Mouse (Mus musculus) telencephalon, adult 2 months (tissue): Measurements from ENCODE around the gene Wbp1.

Experiments
- DNase-seq: peaks from one replicate; pipeline ENCODE4 v3.0.0-alpha.2; 2011; ENCODE audit warnings: low read depth, low spot score

The Wbp1 gene

GRCm38 (mm10) chr6:83084477-83084876 is 36.9 kb downstream of the Wbp1 start:
- DNase-seq: no peak

- no peak for DNase-seq
These were observed 37.9 kb downstream of the Wbp1 start for GRCm38 (mm10) chr6:83083497-83083896.

- no peak for DNase-seq
These were observed 41.1 kb downstream of the Wbp1 start for GRCm38 (mm10) chr6:83080210-83080609.

- peak; percentile 94 for DNase-seq
These were observed 43.0 kb downstream of the Wbp1 start for GRCm38 (mm10) chr6:83078324-83078858.

GRCm38 (mm10) chr6:83077630-83078323 is 43.6 kb downstream of the Wbp1 start, which contains the start of gene Pcgf1:
Pcgf1 (plus strand) TSS chr6:83077869.
- DNase-seq: peak; percentile 29

- no peak for DNase-seq
These were observed 46.4 kb downstream of the Wbp1 start for GRCm38 (mm10) chr6:83074979-83075378.

- no peak for DNase-seq
These were observed 50.1 kb downstream of the Wbp1 start for GRCm38 (mm10) chr6:83071220-83071619.

GRCm38 (mm10) chr6:83070311-83071219 is 50.8 kb downstream of the Wbp1 start:
- no peak for DNase-seq

GRCm38 (mm10) chr6:83070247-83070310 is 51.3 kb downstream of the Wbp1 start, which contains the start of gene Tlx2:
Tlx2 (minus strand) TSS chr6:83070293.
- no peak for DNase-seq

GRCm38 (mm10) chr6:83069488-83070246 is 51.7 kb downstream of the Wbp1 start:
- no peak for DNase-seq
